8 mouse cellular contexts compared by ENCODE assay signal in genomic region chr2:161498449-161499096, GRCm38 (mm10).
DNase-seq lines count a peak whose midpoint lies in the region; ATAC-seq and TF ChIP-seq lines count a peak whose summit lies in the region.

No protein-coding gene starts in this region.

- no peaks in the 10 kb centered on the region for H3K36me3 ChIP-seq in limb, embryonic 10.5 days
- no peaks in the 10 kb centered on the region for H3K36me3 ChIP-seq in stomach, embryonic 16.5 days (ENCODE audit: control insufficient read depth, insufficient read depth, low read length)
- no peaks in the 10 kb centered on the region for H3K36me3 ChIP-seq in kidney, adult 2 months (ENCODE audit: control insufficient read depth, insufficient read depth, low read length)

- peak overlapping the region; percentile 42 for H3K4me2 ChIP-seq in stomach, embryonic 16.5 days (ENCODE audit: low read depth, low read length)

- peak overlapping the region; percentile 44 for H3K4me3 ChIP-seq in limb, embryonic 10.5 days
- H3K4me3 ChIP-seq in stomach, embryonic 16.5 days (replicated peaks; ENCODE audit: low read length), result peak overlapping the region; percentile 4; the same call in 1 of the 2 replicates
- H3K4me3 ChIP-seq in kidney, adult 2 months (ENCODE audit: insufficient read depth, low read depth, low read length), result no peak overlapping the region

- TF ChIP-seq CTCF in kidney, adult 2 months (conservative IDR thresholded peaks at IDR 0.05; ENCODE audit: insufficient read depth, insufficient read length, low read depth, low read length), result no peak

- H3K4me1 ChIP-seq in limb, embryonic 10.5 days, result peaks cover 11% of the 10 kb centered on the region
- peaks cover 3% of the 10 kb centered on the region; the same call in 1 of the 2 replicates for H3K4me1 ChIP-seq in stomach, embryonic 16.5 days (ENCODE audit: control insufficient read depth, insufficient read depth, low read length)
- H3K4me1 ChIP-seq in kidney, adult 2 months (ENCODE audit: control insufficient read depth, insufficient read depth, low read length), result no peaks in the 10 kb centered on the region

- no peak for ATAC-seq in stomach, embryonic 16.5 days (ENCODE audit: insufficient read depth, low FRiP score)

- no peaks in the 10 kb centered on the region for H3K27me3 ChIP-seq in limb, embryonic 10.5 days (ENCODE audit: low read depth, poor library complexity, severe bottlenecking)
- H3K27me3 ChIP-seq in stomach, embryonic 16.5 days (ENCODE audit: control insufficient read depth, insufficient read depth, low read length), result no peaks in the 10 kb centered on the region
- H3K27me3 ChIP-seq in kidney, adult 2 months (replicated peaks; ENCODE audit: control insufficient read depth, insufficient read depth, low read length), result no peaks in the 10 kb centered on the region

- intact Hi-C loops in gastrocnemius, postnatal 14 days (cut with DNase I; ENCODE audit: low total_unique reads), result no loop called here

- TF ChIP-seq POLR2A in kidney, adult 2 months (IDR thresholded peaks at IDR 0.05; ENCODE audit: low read depth, low read length), result no peak

- no peaks in the 10 kb centered on the region for H3K9me3 ChIP-seq in limb, embryonic 10.5 days (replicated peaks)
- H3K9me3 ChIP-seq in stomach, embryonic 16.5 days (replicated peaks; ENCODE audit: control insufficient read depth, low read length), result no peaks in the 10 kb centered on the region

- WGBS in limb, embryonic 10.5 days, result 26% methylated on average over 13 of the region's 13 CpGs
- WGBS in stomach, embryonic 16.5 days, result 17% methylated on average over 13 of the region's 13 CpGs
- 20% methylated on average over 13 of the region's 13 CpGs for WGBS in kidney, adult 2 months

- no peak overlapping the region for H3K27ac ChIP-seq in limb, embryonic 10.5 days
- no peak overlapping the region for H3K27ac ChIP-seq in stomach, embryonic 16.5 days (ENCODE audit: low read length)
- H3K27ac ChIP-seq in kidney, adult 2 months (ENCODE audit: insufficient read depth, low read depth, low read length), result no peak overlapping the region

- H3K9ac ChIP-seq in stomach, embryonic 16.5 days (ENCODE audit: low read length), result no peak overlapping the region

- DNase-seq in cerebellum, adult 8-10 months, result peak; percentile 21
- no peak for DNase-seq in cerebellum, adult 11-12 months
- peak; percentile 58 for DNase-seq in retina, postnatal 1 day
- no peak for DNase-seq in retina, embryonic 14.5 days (ENCODE audit: low spot score)
- DNase-seq in limb, embryonic 10.5 days (ENCODE audit: low spot score), result no peak
- DNase-seq in gastrocnemius, postnatal 14 days, result no peak
- no peak for DNase-seq in kidney, adult 2 months

Comparison
In these comparisons a context has a peak if more than half of its experiments do, and no peak if none do; other contexts are left out.
1. DNase-seq: peak in cerebellum, adult 8-10 months (single experiment) and retina, postnatal 1 day (single experiment); none in cerebellum, adult 11-12 months (single experiment), retina, embryonic 14.5 days (single experiment), limb, embryonic 10.5 days (single experiment), gastrocnemius, postnatal 14 days (single experiment) and kidney, adult 2 months (single experiment).